ENCODE assay signal across 18 mouse cellular contexts in genomic region chr12:16354711-16355110, GRCm38 (mm10).
"Had no signal": no experiment of that assay in that cellular context is flagged by ENCODE, and none has a peak within 500 bp of the region (broad histone marks: within the 10 kb centered on the region; RNA-seq: fewer than 3 reads in every experiment).

No protein-coding gene starts in this region.

- H3K4me1 ChIP-seq: neural tube, embryonic 13.5 days; neural tube, embryonic 15.5 days had no signal

- DNase-seq: lung, embryonic 14.5 days; lung, postnatal 10 days; lung, postnatal 4 days; midbrain, embryonic 14.5 days; retina, postnatal 1 day; right cerebral cortex, adult 18-20 months; right cerebral cortex, postnatal 25 days; right cerebral cortex, postnatal 4 days; spleen, adult 18-20 months; thymus, adult 18-20 months; thymus, postnatal 14 days; thymus, postnatal 36 days had no signal

- H3K27me3 ChIP-seq: midbrain, embryonic 12.5 days; neural tube, embryonic 13.5 days; neural tube, embryonic 15.5 days had no signal

- H3K27ac ChIP-seq: midbrain, embryonic 10.5 days; midbrain, embryonic 12.5 days; neural tube, embryonic 13.5 days; neural tube, embryonic 15.5 days had no signal

- H3K36me3 ChIP-seq: midbrain, embryonic 10.5 days; midbrain, embryonic 12.5 days; neural tube, embryonic 13.5 days; neural tube, embryonic 15.5 days had no signal

- H3K9ac ChIP-seq: lung, embryonic 14.5 days; midbrain, embryonic 12.5 days; neural tube, embryonic 13.5 days; neural tube, embryonic 15.5 days had no signal

- H3K4me2 ChIP-seq: lung, embryonic 14.5 days; midbrain, embryonic 12.5 days; neural tube, embryonic 13.5 days; neural tube, embryonic 15.5 days had no signal

- H3K4me3 ChIP-seq: midbrain, embryonic 10.5 days; midbrain, embryonic 12.5 days; myocyte; neural tube, embryonic 13.5 days; neural tube, embryonic 15.5 days had no signal

- H3K9me3 ChIP-seq: midbrain, embryonic 10.5 days; midbrain, embryonic 12.5 days; neural tube, embryonic 13.5 days; neural tube, embryonic 15.5 days had no signal

- ATAC-seq: midbrain, embryonic 16.5 days had no signal
